Mouse (Mus musculus) cerebellum, adult 2 months (tissue): ENCODE results near the gene Plekhg4. TPM values are rescaled to one million over a fixed set of nuclear protein-coding genes. Genes with fewer than 3 reads are reported as not detected.

Experiments
- DNase-seq, 2 experiments: peaks; one replicate each; pipeline ENCODE4 v3.0.0; 2021
- H3K27ac ChIP-seq: fragments of 200-500 bp; 2 replicates; pipeline ENCODE4 v1.5.1; 2012; ENCODE audit warnings: low read length, control low read depth, inconsistent platforms; ENCODE audit not compliant: insufficient read depth
- H3K27me3 ChIP-seq: fragments of 200-500 bp; 2 replicates; pipeline ENCODE4 v1.6.1; 2012; ENCODE audit warnings: inconsistent platforms, mild to moderate bottlenecking, low read length, moderate library complexity; ENCODE audit not compliant: control insufficient read depth, insufficient read depth
- H3K4me1 ChIP-seq: fragments of 200-500 bp; 2 replicates; pipeline ENCODE4 v1.6.1; 2011; ENCODE audit warnings: low read length; ENCODE audit not compliant: control insufficient read depth, insufficient read depth
- H3K4me3 ChIP-seq: fragments of 200-500 bp; replicated peaks from 2 replicates; pipeline ENCODE3; 2011; ENCODE audit warnings: mild to moderate bottlenecking, low read depth, low read length, control low read depth; ENCODE audit not compliant: insufficient read depth
- CTCF ChIP-seq: fragments of 200-500 bp; IDR thresholded peaks from 2 replicates; pipeline ENCODE4 v1.5.1; 2011; ENCODE audit warnings: low read depth, mild to moderate bottlenecking, control low read depth, low read length, moderate library complexity, borderline replicate concordance; ENCODE audit not compliant: insufficient read depth
- POLR2A ChIP-seq: fragments of 200-500 bp; IDR thresholded peaks from 2 replicates; pipeline ENCODE4 v1.6.1; 2011; ENCODE audit warnings: low read length, control low read depth, borderline replicate concordance; ENCODE audit not compliant: insufficient read depth
- WGBS: fragments of 180-500 bp; shearing (Covaris S2); methylation state at CpG from one replicate; pipeline ENCODE4 v1.1.7; 2018; 5-methylcytosine and 5-hydroxymethylcytosine counted together
- polyA plus RNA-seq: library from polyadenylated mRNA; depleted of rRNA; stranded (reverse); fragments of >200 nt; gene quantifications from 2 replicates; pipeline ENCODE4 v1.2.3, GENCODE M21; 2012; rRNA removed

Gene Plekhg4
- polyA plus RNA-seq, 1 experiment, result 11.0 TPM

DNA sequence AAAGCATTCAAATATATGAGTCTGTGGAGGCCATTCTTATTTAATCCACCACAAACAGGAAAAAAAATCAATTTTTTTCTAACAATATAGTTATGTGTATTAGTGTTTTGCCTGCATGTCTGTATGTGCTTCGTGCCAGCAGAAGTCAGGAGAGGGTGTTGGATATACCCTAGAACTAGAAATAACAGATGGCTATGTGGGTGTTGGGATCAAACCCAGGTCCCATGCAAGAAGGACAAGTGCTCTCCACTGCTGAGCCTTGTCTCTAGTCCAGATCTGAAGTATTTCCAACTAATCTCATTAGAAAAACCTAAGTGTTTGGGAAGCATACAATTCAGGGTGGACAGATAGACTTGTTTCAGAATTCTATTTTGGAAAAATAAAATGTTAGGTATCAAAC is 48.9 kb downstream of the Plekhg4 start:
- peaks cover 3% of the 10 kb centered on the region; the same call in 1 of the 2 replicates for H3K4me1 ChIP-seq
- peak in 1 of 2 experiments; percentile 80 for DNase-seq
- H3K27ac ChIP-seq, result peak overlapping the region; percentile 87; the same call in 1 of the 2 replicates
- WGBS, result 9% methylated on average over 1 of the region's 1 CpGs
- no peak overlapping the region for H3K4me3 ChIP-seq
- TF ChIP-seq POLR2A (no peak), CTCF (no peak)
- H3K27me3 ChIP-seq, result no peaks in the 10 kb centered on the region

DNA sequence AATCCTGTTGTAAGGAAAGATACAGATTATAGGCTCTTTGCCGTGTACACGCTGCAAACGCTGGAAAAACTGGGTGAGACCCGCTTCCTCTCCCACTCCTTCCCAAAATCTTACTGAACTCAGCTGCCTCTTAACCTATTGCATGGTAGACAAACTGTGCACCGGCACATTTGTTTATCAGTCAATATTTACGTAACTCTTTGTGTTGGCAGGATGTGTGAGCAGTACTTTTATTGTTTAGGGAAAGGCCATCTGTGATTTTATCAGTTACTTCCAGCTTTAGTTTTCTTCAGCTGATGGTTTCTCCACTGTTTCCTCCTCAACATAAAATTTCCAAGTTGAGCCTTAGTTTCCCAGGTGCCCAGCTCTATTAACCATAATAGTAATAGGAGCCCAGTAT is 53.8 kb downstream of the Plekhg4 start:
- Histone ChIP-seq H3K27me3 (no peaks in the 10 kb centered on the region), H3K27ac (no peak overlapping the region), H3K4me1 (peaks cover 3% of the 10 kb centered on the region; the same call in 1 of the 2 replicates), H3K4me3 (no peak overlapping the region)
- DNase-seq, result no peak
- no peak for TF ChIP-seq CTCF
- TF ChIP-seq POLR2A, result no peak
- WGBS, result 90% methylated on average over 6 of the region's 6 CpGs

DNA sequence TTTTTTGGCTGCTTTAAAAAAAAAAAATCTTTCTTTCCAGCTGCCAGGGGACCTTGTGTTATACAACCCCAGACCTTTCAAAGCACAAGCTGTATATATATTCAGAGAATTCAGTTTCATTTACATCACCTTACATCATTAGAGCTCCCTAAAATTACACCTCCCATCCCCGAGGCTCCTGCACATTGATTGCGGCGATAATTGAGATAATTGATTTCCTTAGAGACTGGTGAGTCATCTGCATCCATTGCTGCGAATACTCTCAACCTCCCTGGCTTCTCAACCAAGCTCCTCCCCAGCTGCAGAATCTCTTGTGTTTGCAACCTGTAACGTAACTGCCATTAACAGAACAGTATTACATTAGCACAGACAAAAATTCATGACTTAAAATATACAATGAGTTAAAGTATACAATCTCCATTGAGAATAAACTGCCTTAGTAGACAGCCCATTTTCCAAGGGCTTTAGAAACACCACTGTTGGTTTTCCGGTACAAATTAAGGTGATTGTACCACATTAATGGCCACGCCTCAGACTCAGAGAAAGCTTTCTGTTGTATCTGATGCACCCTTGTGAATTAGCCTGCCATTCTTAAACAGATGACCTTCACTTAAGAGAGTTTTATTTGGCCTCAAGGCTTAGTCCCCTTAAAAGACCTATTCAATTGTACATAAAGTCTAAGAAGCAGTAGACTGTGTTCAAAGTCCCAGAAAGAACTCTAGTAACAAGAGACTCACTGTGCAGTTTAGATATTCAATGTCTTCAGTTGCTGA is 58.9 kb downstream of the Plekhg4 start:
- Histone ChIP-seq H3K27me3 (no peaks in the 10 kb centered on the region), H3K4me1 (peaks cover 3% of the 10 kb centered on the region; the same call in 1 of the 2 replicates), H3K4me3 (no peak overlapping the region), H3K27ac (no peak overlapping the region)
- 91% methylated on average over 7 of the region's 7 CpGs for WGBS
- TF ChIP-seq CTCF (no peak), POLR2A (no peak)
- no peak for DNase-seq

Other genes starting within 250 kb of the Plekhg4 start
- gene Ces4a, start 241.5 kb upstream of the Plekhg4 start, polyA plus RNA-seq, result 0.07 TPM in 1 of 2 replicates, not detected in the other
- 14.5 and 15.1 TPM in 2 replicates for gene Cbfb, start 202.6 kb upstream of the Plekhg4 start, polyA plus RNA-seq
- gene D230025D16Rik, start 148.1 kb upstream of the Plekhg4 start, polyA plus RNA-seq, result 34.9 and 36.4 TPM in 2 replicates
- 5.2 and 6.3 TPM in 2 replicates for gene B3gnt9, start 118.1 kb upstream of the Plekhg4 start, polyA plus RNA-seq
- gene Tradd, start 108.7 kb upstream of the Plekhg4 start, polyA plus RNA-seq, result 10.3 and 12.1 TPM in 2 replicates
- 1.7 and 2.1 TPM in 2 replicates for gene Fbxl8, start 108.6 kb upstream of the Plekhg4 start, polyA plus RNA-seq
- gene Hsf4, start 103.5 kb upstream of the Plekhg4 start, polyA plus RNA-seq, result 18.4 and 24.5 TPM in 2 replicates
- gene Nol3, start 97.1 kb upstream of the Plekhg4 start, polyA plus RNA-seq, result 8.8 and 10.4 TPM in 2 replicates
- gene 4931428F04Rik, start 83.4 kb upstream of the Plekhg4 start, polyA plus RNA-seq, result 25.1 and 27.4 TPM in 2 replicates
- gene Exoc3l, start 77.2 kb upstream of the Plekhg4 start, polyA plus RNA-seq, result 17.0 and 20.0 TPM in 2 replicates
- 81.6 and 91.5 TPM in 2 replicates for gene E2f4, start 75.6 kb upstream of the Plekhg4 start, polyA plus RNA-seq
- gene Elmo3, start 67.7 kb upstream of the Plekhg4 start, polyA plus RNA-seq, result 12.4 and 15.2 TPM in 2 replicates
- 5.0 and 6.3 TPM in 2 replicates for gene Lrrc29, start 47.0 kb upstream of the Plekhg4 start, polyA plus RNA-seq
- gene Tmem208, start 46.9 kb upstream of the Plekhg4 start, polyA plus RNA-seq, result 106 and 110 TPM in 2 replicates
- gene Fhod1, start 25.3 kb upstream of the Plekhg4 start, polyA plus RNA-seq, result 4.0 and 4.2 TPM in 2 replicates
- 51.7 and 62.0 TPM in 2 replicates for gene Slc9a5, start 24.4 kb upstream of the Plekhg4 start, polyA plus RNA-seq
- 0.05 TPM in 1 of 2 replicates, not detected in the other for gene Kctd19, start 40.2 kb downstream of the Plekhg4 start, polyA plus RNA-seq
- gene Lrrc36, start 40.3 kb downstream of the Plekhg4 start, polyA plus RNA-seq, result 0.65 and 1.2 TPM in 2 replicates
- 286 and 297 TPM in 2 replicates for gene Tppp3, start 98.3 kb downstream of the Plekhg4 start, polyA plus RNA-seq
- 64.7 and 67.9 TPM in 2 replicates for gene Zdhhc1, start 123.6 kb downstream of the Plekhg4 start, polyA plus RNA-seq
- 0.08 TPM in 1 of 2 replicates, not detected in the other for gene Hsd11b2, start 145.5 kb downstream of the Plekhg4 start, polyA plus RNA-seq
- 333 and 336 TPM in 2 replicates for gene Atp6v0d1, start 192.8 kb downstream of the Plekhg4 start, polyA plus RNA-seq
- gene Ripor1, start 232.0 kb downstream of the Plekhg4 start, polyA plus RNA-seq, result 33.4 and 35.9 TPM in 2 replicates